Mouse (Mus musculus) regulatory T cell (primary cell): ENCODE measurements around the gene Rnaseh2a.

Experiments
- in situ Hi-C: fragments of 300-600 bp; cut with MboI, MseI; formaldehyde crosslinking; loops from one replicate; pipeline ENCODE4 v1.15.1; 2025; ENCODE audit warnings: high pct_unique_total_duplicates

Gene Rnaseh2a

DNA sequence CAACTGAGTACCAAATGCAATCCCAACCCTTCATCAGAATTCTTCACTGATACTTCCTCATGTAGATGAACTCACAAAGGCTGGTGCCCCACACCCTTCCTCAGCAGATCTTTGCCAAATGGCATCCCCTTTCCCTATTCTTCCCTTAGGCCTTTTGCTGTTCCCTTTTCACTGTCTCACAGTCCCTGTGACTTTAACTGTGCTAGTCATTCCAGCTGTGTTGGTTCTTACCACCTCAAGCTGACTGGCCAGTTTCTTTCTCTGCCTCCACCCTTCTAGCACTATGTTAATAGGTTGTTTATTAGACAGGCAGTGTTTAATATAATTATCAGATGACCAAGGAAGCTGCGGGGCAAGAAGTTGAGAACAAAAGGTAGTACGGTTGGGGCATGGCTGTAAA, 917 bp downstream of the Rnaseh2a start:
- in situ Hi-C loops, result no loop called here

DNA sequence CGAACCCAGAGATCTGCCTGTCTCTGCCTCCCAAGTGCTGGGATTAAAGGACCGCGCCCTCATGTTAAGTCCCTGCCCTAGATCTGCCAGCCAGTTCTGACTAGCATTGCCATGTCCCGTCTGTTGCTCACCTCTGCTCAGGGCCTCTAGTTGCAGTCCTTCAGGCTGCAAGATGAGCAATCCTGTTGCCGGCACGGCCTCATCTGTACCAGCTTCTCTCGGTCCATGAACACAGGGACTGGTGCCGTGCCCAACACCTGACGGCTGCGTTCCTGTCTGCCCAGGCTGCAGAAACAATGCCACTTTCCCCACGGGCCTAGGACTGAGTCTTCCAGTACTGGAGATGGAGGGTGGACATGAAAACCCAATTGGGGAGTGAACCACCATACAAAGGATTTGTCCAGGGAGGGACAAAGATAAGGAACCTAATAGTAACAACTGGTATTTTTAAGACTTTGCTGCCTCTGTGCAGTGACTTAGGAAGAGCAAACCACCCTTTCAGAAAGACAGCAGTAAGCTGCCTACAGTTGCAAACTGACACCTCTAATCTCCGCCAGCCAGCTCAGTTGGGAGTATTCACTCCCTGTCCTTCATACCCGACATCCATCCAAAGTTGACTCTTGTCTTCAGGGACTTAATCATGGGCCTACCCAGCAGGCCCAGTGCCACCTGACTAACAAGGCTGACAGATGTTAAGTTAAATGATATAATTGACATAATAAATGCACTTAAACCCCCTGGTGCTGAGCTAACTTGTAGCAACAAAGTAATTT, 1.8 kb downstream of the Rnaseh2a start:
- in situ Hi-C loops, result no loop called here

DNA sequence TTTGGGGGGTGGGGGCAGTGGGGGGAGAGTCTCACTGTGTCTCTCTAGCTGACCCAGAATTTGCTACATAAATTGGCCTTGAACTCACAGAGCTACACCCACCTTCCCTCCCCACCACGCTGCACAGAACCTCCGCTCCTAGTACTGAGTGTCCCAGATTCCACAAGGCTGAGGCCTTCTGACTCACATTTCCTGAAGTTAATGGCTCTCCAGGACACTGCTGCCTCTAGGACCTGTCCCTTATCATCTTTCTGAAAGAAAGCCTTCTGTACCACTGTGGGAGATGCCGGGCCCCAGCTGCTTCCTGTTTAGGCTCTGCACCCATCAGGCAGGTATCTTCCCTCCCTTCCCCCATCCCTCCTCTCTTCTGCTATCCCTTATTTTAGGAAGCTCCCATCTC, 3.0 kb downstream of the Rnaseh2a start:
- in situ Hi-C loops, result no loop called here

DNA sequence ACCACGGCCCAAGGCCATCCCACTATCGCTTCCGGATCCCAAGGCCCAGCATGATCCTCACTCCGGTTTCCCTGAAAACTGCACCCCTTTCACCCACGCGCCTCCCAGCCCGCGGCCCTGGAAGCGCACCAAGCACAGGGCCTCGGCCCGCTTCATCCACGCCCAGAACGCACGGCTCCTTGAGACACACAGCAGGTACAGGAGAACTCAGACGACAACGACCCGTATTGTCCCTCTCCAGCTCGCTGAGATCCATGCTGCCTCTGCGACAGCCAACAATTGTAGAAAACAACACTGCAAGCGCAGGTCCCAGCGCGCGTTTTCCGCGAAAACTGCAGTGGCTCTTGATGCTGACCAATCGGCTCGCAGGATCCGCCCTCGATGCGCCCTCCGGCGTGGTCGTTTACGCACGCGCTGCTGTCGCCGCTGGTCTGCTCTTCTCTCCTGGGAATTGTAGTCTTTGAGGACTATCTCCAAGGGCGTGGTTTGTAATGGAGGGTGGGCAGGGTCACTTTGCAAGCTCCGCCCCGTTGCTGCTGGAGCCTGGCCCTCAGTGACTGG, 3.8 kb downstream of the Rnaseh2a start:
- in situ Hi-C loops, result no loop called here

DNA sequence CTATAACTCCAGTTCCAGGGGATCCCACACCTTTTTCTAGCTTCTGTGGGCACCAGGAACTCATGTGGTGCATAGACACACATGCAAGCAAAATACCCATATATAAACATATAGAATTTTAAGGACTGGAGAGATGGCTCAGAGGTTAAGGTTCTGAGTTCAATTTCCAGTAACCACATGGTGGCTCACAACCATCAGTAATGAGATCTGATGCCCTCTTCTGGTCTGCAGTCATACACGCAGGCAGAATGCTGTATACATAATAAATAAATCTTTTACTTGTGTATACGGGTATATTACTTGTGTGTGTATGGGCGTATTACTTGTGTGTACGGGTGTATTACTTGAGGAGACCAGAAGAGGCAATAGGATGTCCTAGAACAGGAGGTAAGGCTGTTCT, 5.6 kb downstream of the Rnaseh2a start:
- in situ Hi-C loops, result no loop called here

DNA sequence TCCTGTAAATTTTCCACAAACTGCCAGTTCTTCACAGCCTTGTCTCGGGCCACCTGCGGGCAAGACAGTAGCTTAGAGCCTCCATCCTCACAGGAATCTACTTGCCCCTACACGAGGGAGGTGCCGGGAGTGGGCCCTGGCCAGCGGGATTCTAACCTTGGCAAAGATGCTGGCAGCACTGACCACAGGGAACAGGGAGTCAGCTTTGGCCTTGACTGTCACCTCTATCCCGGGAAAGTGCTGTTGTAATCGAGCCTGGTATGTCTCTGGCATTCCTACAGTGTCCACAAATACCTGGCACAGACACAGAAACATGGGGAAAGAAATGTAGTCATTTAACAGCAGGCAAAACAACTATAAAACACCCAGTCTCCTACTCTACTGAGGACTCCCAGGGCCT, 9.8 kb downstream of the Rnaseh2a start:
- in situ Hi-C loops, result no loop called here

DNA sequence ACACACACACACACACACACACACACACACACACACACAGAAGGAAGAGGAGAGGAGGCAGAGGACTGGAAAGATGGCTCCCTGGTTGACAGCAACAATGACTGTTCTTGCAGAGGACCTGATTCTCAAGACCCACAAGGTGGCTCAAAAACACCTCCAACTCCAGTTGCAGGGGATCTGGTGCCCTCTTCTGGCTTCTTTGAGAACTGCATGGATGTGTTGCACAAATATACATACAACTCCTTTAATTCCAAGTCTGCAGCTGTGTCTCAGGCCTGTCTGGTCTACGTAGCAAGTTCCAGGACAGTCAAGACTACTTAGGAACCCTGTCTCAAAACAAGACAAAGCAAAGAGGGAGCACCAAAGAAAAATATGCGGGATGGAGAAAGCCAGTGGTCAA, 12.8 kb downstream of the Rnaseh2a start:
- in situ Hi-C loops, result no loop called here

DNA sequence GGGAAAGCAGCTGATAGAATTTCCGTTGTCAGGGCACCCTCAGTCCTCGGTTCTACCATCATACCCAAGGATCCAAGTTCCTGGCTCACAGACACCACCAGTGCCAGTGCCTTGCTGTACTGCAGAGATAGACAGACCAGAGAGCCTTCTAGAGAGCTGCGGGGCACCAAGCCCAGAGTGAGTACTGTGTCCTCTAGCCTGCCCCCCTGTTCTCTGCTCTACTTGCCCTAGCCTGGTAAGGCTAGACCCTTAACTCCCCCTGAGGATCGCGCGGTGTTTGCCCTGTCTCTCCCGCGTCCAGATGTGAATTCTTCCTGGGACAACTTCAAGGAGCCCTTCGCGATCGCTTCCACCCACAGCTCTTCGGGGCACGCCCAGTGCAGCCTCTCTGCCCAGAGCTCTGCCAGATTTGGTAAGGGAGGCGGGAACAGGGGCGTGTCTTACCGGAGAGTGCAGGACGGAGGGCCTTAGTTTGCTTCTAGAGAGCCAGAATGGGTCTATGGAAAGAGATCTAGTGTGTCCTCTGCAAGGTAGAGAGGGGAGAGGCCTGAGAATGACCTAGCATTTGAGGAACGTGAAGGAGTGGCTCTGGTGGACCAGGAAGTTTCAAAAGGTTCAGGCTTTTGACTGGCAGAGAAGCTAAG, 16.8 kb downstream of the Rnaseh2a start:
- in situ Hi-C loops, result no loop called here

DNA sequence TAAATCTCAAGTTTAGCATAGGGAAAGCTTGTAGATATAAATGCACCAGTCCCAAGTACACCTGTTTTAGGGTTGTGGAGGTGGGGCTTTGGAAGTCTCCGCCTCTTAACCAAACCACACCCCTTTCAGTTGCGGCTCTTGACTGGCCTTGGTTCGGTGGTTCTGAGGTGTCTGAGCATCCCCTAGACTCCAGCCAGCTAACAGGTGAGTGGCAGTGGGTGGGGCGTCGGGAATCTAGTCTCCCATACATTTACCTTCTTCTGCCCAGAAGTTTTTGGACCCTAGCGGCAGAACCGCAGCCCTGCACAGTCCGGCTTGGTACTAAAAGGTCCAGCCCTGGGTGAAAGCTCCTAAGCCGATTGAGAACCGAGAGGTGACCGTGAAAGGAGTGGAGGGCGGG, 19.8 kb downstream of the Rnaseh2a start:
- in situ Hi-C loops, result no loop called here

DNA sequence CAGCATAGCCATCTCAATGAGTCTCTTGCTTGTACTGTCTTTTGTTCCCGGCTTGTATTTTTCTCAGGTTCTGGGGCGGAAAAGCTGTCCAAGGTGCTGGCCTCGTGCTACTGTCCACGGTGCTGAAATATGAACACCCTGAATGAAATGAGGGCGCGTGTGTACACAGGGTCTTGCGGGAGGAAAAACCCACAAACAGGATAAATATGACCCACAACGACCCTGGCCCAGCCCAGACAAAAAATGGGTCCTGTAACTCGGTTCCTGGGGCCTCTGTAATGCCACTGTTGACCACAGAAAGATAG, 22.4 kb downstream of the Rnaseh2a start:
- in situ Hi-C loops, result no loop called here

DNA sequence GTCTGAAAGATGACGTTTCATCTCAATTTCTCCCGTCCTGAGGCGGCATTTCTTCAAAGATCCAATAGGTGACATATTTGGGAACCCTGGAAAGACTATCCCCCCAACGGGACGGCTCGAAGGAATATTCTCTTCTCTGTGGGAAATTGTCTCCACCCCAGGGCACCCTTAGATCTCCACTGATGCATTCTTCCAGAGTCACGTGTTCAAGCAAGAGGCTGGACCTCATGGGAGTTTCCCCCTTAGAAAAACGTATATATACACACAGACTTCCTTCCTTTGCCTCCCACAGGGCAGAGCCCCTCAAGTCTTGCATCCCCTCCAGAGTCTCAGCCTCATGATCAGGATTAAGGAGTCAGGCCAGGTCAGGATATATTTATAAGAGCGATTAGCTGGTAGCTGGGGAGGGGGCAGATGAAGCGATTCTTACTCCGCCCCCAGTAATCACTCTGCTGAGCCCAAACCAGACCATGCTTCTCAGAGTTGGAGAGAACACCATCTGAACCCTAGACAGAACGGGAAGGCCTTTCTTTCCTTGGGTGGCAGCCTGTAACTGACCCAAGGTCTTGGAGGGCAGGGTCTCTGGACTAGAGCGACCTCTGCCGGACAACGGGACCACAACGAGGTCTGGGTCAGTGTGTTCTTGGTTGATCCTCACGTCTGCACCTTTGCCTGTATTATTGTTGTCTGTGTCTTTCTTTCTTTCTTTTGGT, 22.9 kb downstream of the Rnaseh2a start, which contains the start of gene Rtbdn:
Rtbdn (plus strand) TSS at position 464 of the 713 bp plus-strand sequence.
- in situ Hi-C loops, result no loop called here

DNA sequence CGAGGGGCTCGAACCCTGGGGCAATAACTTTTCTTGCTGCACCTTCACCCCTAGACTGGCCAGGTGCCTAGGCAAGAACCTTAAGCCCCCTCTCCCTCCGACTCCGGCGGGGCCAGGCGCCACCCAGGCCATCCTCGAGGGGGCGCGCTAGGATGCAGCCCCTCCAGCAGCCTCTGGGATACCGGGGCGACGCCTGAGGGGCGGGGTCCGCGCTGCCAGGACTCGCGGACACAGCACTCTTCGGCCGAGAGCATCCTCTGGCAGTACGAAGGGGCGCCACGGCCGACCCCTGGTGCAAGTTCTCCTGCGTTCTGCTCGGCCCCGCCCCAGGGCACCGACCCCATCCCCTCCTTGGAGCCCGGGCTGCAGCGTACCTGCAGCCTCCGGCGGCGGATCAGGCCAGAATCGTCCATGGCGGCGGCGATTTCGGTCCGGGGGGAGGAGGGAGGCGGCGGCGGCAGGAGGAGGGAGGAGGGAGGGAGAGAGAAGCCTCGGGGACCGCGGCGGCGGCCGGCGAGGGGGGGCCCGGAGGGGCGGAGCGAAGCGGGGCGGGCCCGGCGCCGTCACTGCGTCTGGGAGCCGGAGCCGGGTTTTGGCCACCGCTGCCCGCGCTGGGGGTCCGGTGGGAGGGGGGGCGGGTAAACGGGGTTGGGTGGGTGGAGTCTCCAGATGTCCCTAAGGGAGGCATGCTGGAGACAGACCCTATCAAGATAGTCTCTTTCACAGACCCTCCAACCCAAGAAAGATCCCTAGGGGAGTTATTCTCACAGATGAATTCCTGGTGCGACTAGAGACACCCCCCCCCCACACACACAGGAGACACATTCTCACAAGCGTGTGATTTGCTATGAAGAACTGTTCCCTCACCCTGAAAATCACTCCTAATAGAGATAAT, 23.7 kb downstream of the Rnaseh2a start:
- in situ Hi-C loops, result no loop called here

DNA sequence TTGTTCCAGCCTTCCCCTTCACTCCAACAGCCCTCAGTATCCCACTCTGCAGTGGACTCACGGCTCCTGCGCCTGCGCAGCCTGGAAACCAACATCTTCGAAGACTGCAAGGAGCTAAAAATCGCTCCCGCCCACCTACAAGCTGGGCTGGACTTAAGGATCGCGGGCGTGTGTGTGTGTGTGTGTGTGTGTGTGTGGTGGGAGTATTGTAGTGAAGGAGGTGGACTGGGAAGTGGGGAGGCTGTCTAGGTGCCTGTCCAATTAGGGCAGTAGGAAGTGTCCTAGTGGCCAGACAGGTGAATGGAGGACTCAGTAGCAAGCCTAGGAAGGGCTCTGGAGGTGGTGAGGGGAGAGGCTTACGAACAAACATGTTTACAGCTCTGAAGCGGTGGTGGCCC, 24.3 kb downstream of the Rnaseh2a start:
- in situ Hi-C loops, result no loop called here

DNA sequence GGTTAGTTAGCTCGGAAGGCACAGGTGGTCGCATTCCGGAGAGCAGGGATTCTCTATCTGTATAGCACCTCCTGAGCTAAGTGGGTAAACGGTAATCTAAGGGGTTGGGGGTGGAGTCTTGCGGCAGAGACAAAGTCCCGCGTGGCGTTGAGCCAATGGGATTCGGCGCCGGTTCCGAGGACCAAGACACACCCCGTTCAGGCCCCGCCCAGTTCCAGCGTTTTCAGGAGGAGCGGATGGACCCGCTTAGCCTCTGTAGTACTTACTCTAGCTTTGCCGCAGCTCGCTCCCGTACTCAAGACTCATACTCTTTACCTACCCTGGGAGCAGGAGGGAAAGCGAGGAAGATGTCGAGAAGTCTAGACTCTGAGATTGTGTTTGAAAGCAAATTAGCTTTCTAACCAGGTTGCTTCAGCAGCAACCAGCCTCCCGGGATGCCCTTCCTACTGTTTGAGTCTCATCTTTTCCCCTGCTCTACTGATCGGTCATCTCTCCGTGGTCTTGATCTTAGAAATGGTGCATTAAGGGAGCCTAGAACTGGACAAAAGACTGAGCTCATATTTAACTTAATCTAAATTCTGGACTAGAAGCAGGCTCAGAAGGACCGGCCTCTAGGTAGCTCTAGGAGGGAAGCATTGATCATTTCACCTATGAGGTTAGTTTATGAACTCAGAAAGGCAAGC, 24.9 kb downstream of the Rnaseh2a start:
- in situ Hi-C loops, result no loop called here

DNA sequence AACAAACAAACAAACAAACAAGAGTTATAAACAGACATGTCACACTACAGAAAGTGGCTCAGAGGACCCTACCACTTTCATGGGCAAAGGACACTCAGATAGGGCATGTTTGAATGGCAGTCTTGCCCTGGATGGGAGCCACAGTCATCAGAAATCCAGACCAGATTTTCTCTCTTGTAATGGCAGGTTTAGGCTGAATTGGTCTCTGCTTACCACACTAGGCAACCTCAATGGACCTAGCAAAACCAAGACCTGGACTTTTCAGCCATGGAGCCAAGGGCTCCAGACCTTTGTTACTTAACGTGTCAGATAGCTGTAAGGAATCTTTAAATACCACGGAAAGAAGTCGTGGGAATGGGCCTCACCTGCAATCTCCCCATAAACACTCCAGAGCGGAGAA, 25.9 kb downstream of the Rnaseh2a start:
- in situ Hi-C loops, result no loop called here

DNA sequence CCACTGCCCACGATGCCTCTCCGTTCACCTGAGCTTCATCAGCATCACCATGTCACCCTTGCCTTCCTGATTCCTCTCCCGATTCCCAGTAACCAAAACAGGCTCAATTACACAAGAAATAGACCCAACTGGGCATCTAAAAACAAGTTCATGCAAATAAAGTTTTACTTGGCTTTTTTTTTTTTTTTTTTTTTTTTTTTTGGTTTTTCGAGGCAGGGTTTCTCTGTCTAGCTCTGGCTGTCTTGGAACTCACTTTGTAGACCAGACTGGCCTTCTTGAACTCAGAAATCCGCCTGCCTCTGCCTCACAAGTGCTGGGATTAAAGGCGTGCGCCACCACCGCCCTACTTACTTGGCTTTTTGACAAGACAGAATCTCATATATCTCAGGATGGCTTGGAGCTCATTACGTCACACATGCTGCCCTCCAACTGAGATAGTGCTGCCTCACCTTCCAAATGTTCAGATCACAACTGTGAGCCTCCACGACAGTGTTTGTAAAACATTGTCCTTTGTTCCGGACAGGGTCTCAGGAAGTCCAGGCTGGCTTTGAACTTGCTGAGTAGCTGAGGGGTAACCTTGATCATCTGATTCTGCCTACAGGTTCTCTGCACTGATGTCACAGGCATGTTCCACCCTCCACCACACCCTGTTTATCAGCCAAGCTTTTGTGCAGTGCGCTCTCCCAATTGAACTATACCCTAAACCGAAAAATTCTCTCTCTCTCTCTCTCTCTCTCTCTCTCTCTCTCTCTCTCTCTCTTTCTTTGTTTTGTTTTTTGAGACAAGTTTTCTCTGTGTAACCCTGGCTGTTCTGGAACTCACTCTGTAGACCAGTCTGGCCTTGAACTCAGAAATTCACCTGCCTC, 31.7 kb downstream of the Rnaseh2a start:
- in situ Hi-C loops, result no loop called here

DNA sequence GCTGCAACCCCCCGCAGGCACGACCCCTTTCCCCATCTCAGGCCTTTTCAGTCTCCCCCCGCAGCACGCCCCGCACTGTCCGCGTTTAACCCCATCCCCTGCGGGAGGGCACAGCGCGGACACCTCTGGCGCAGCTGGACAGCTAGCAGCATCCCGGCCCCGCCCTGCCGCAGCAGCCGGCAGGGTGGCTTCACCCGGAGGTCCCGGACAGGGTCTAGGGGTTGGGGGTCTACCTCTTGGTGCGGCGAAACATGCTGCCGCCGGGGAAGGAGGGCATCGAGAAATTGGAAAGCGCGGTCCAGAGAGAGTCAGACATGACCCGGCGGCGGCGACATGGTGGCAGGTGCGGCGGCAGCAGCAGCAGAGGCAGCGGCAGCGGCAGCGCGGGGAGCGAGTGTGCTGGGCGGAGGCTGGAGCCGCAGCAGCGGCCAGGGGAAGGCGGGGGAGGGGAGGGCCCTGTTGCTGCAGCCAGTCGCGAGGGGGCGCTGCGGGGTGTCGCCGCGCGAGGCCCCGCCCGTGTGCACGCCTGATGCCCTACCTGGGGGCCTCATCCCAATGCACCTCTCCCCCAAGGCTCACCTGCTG, 32.5 kb downstream of the Rnaseh2a start, which contains the start of gene Mast1:
Mast1 (minus strand) TSS at position 398 of the 585 bp plus-strand sequence.
- in situ Hi-C loops, result no loop called here

DNA sequence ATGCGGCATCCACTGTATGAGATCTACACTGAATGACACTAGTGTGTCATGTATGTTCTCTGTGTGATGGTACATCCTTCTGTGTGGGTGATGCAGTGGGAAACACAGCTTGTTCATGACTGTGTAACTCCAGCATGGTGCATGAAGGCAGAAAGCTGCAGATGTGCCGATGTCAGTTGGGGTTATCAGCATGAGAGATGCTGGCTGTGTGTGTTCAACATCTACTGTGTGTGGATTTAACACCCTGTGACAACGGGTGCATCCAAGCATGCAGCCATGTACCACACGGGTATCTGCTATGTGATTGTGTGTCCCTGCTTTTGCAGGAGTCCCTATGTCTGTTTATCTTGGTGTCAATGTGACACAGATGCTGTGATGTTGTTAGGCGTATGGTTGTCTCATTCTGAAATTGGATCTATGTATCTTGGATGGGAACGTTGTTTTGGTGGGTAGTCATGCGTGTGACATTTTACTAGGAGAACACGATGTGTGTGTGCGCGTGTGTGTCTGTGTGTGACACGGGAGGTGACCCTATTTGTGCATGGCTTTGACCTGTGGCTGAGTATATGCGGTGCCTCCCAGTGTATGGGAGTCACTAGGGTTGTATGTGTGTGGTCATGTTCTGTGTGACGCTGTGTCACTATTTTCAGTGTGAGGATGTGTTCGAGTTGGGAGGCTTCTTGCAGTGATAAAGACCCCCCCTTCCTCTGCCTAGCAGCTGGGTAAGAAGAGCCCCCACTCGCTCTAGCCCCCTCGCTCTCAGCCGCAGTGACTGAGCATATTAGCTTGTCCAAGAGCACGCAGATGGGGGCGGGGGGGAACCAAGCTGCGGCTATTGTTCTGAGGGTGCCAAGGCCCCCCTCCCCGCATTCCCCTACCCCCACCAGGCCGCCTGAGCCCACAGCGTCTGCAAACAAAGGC, 33.3 kb downstream of the Rnaseh2a start:
- in situ Hi-C loops, result no loop called here
